Mouse (Mus musculus) midbrain, embryonic 15.5 days (tissue): ENCODE data around the gene Hist1h4h. TPM values are rescaled to one million over a fixed set of nuclear protein-coding genes. Genes with fewer than 3 reads are reported as not detected.

Experiments used
- microRNA-seq: library from miRNA; unstranded; fragments of <30 nt; microRNA quantifications from one replicate; pipeline ENCODE4, GENCODE M21; 2016
- polyA plus RNA-seq: library from polyadenylated mRNA; unstranded; fragments of >200 nt; fragmentation: Nextera tagmentation; extraction: Ambion mirVana; gene quantifications from 2 replicates; pipeline ENCODE4 v1.2.1, GENCODE M21; 2015

Hist1h4h gene
- polyA plus RNA-seq, 1 experiment from 2014 or later: 3.3 TPM

Small RNAs within 50 kb of the gene (microRNA-seq; reads per million reads assigned to microRNA genes)
- not detected for gene Gm44297
- not detected for gene Gm44359
- gene Gm44394: not detected
- not detected for gene n-TStga1

Other genes starting within 250 kb of the Hist1h4h start
- gene Zfp322a, start 161.8 kb upstream of the Hist1h4h start, polyA plus RNA-seq: 52.2 and 55.1 TPM in 2 replicates
- 9.8 and 9.9 TPM in 2 replicates for gene Abt1, start 107.2 kb upstream of the Hist1h4h start, polyA plus RNA-seq
- 0.09 and 0.25 TPM in 2 replicates for gene Btn1a1, start 65.1 kb upstream of the Hist1h4h start, polyA plus RNA-seq
- not detected in 2 replicates for gene Btn2a2, start 42.2 kb upstream of the Hist1h4h start, polyA plus RNA-seq
- 0.69 TPM in 1 of 2 replicates, not detected in the other for gene Hist1h2af, start 2.9 kb downstream of the Hist1h4h start, polyA plus RNA-seq
- gene Hist1h3g, start 4.4 kb downstream of the Hist1h4h start, polyA plus RNA-seq: 2.2 TPM in 1 of 2 replicates, not detected in the other
- 0.15 and 0.44 TPM in 2 replicates for gene Hist1h2bh, start 12.3 kb downstream of the Hist1h4h start, polyA plus RNA-seq
- gene Hist1h3f, start 13.0 kb downstream of the Hist1h4h start, polyA plus RNA-seq: 0.27 and 0.32 TPM in 2 replicates
- gene Hist1h4f, start 20.6 kb downstream of the Hist1h4h start, polyA plus RNA-seq: not detected in 2 replicates
- gene Hist1h1d, start 22.2 kb downstream of the Hist1h4h start, polyA plus RNA-seq: 0.14 and 0.15 TPM in 2 replicates
- 1.0 and 1.4 TPM in 2 replicates for gene Hist1h3e, start 31.3 kb downstream of the Hist1h4h start, polyA plus RNA-seq
- gene Hist1h2ae, start 40.2 kb downstream of the Hist1h4h start, polyA plus RNA-seq: 14.8 and 15.4 TPM in 2 replicates
- gene Hist1h2bg, start 40.3 kb downstream of the Hist1h4h start, polyA plus RNA-seq: 2.6 and 4.0 TPM in 2 replicates
- gene Hist1h2bf, start 43.1 kb downstream of the Hist1h4h start, polyA plus RNA-seq: 1.3 and 1.5 TPM in 2 replicates
- 1.6 TPM in 1 of 2 replicates, not detected in the other for gene Hist1h2ad, start 43.3 kb downstream of the Hist1h4h start, polyA plus RNA-seq
- 0.82 and 1.2 TPM in 2 replicates for gene Hist1h3d, start 44.7 kb downstream of the Hist1h4h start, polyA plus RNA-seq
- gene Hist1h4d, start 50.5 kb downstream of the Hist1h4h start, polyA plus RNA-seq: 34.2 and 34.9 TPM in 2 replicates
- 1.7 and 1.8 TPM in 2 replicates for gene Hist1h2be, start 90.1 kb downstream of the Hist1h4h start, polyA plus RNA-seq
- gene Hist1h1e, start 91.5 kb downstream of the Hist1h4h start, polyA plus RNA-seq: 5.4 and 5.5 TPM in 2 replicates
- 0.32 and 0.37 TPM in 2 replicates for gene Hist1h2ac, start 152.9 kb downstream of the Hist1h4h start, polyA plus RNA-seq
- 17.3 and 17.7 TPM in 2 replicates for gene Hist1h2bc, start 153.1 kb downstream of the Hist1h4h start, polyA plus RNA-seq
- gene Hist1h1t, start 164.8 kb downstream of the Hist1h4h start, polyA plus RNA-seq: not detected in 2 replicates
- 1.8 and 3.0 TPM in 2 replicates for gene Hist1h4c, start 167.4 kb downstream of the Hist1h4h start, polyA plus RNA-seq
- gene Hfe, start 179.8 kb downstream of the Hist1h4h start, polyA plus RNA-seq: 3.0 and 3.8 TPM in 2 replicates
- 6.9 and 8.3 TPM in 2 replicates for gene Hist1h1c, start 207.8 kb downstream of the Hist1h4h start, polyA plus RNA-seq
- 0.41 and 1.4 TPM in 2 replicates for gene Hist1h3c, start 214.6 kb downstream of the Hist1h4h start, polyA plus RNA-seq
- gene Hist1h2bb, start 215.7 kb downstream of the Hist1h4h start, polyA plus RNA-seq: 0.37 and 0.83 TPM in 2 replicates
- 4.6 and 7.2 TPM in 2 replicates for gene Hist1h2ab, start 220.1 kb downstream of the Hist1h4h start, polyA plus RNA-seq
- 0.67 and 1.2 TPM in 2 replicates for gene Hist1h3b, start 221.2 kb downstream of the Hist1h4h start, polyA plus RNA-seq
- gene Hist1h4b, start 226.0 kb downstream of the Hist1h4h start, polyA plus RNA-seq: 2.0 TPM in 1 of 2 replicates, not detected in the other
- not detected in 2 replicates for gene Hist1h4a, start 230.2 kb downstream of the Hist1h4h start, polyA plus RNA-seq
- 0.77 and 0.98 TPM in 2 replicates for gene Hist1h3a, start 231.3 kb downstream of the Hist1h4h start, polyA plus RNA-seq
- gene Hist1h1a, start 232.6 kb downstream of the Hist1h4h start, polyA plus RNA-seq: 0.41 and 0.48 TPM in 2 replicates
- not detected in 2 replicates for gene Trim38, start 238.9 kb downstream of the Hist1h4h start, polyA plus RNA-seq